Mouse (Mus musculus): ENCODE results near the gene AC161166.1.

Gene AC161166.1

GRCm38 (mm10) chr7:24512355-24512754 is at the start of gene AC161166.1:
TSS of gene AC161166.1 (minus strand) at chr7:24512455.
- DNase-seq (ENCODE audit: low read depth, low spot score), result no peak

- DNase-seq (ENCODE audit: low read depth, low spot score), result no peak
These were observed 49.2 kb upstream of the AC161166.1 start for GRCm38 (mm10) chr7:24561450-24561849.

- DNase-seq (ENCODE audit: low read depth, low spot score), result no peak
These were observed 43.5 kb upstream of the AC161166.1 start for GRCm38 (mm10) chr7:24555786-24556185.

- no peak for DNase-seq (ENCODE audit: low read depth, low spot score)
These were observed 39.9 kb upstream of the AC161166.1 start for GRCm38 (mm10) chr7:24551985-24552759.

GRCm38 (mm10) chr7:24547534-24548036 is 35.3 kb upstream of the AC161166.1 start:
- peak; percentile 4 for DNase-seq (ENCODE audit: low read depth, low spot score)

- DNase-seq (ENCODE audit: low read depth, low spot score), result peak; percentile 99
These were observed 34.6 kb upstream of the AC161166.1 start for GRCm38 (mm10) chr7:24546634-24547389.

GRCm38 (mm10) chr7:24546068-24546614 is 33.9 kb upstream of the AC161166.1 start, which contains the start of the genes Pinlyp and Xrcc1:
TSS of gene Pinlyp (minus strand) at chr7:24546118.
TSS of gene Xrcc1 (plus strand) at chr7:24546289.
- DNase-seq (ENCODE audit: low read depth, low spot score), result no peak

GRCm38 (mm10) chr7:24544506-24544905 is 32.3 kb upstream of the AC161166.1 start:
- DNase-seq (ENCODE audit: low read depth, low spot score), result peak; percentile 42

GRCm38 (mm10) chr7:24539686-24540085 is 27.4 kb upstream of the AC161166.1 start:
- DNase-seq (ENCODE audit: low read depth, low spot score), result no peak

GRCm38 (mm10) chr7:24538701-24539100 is 26.4 kb upstream of the AC161166.1 start:
- DNase-seq (ENCODE audit: low read depth, low spot score), result no peak

- no peak for DNase-seq (ENCODE audit: low read depth, low spot score)
These were observed 25.9 kb upstream of the AC161166.1 start for GRCm38 (mm10) chr7:24538154-24538553.

- no peak for DNase-seq (ENCODE audit: low read depth, low spot score)
These were observed 25.3 kb upstream of the AC161166.1 start for GRCm38 (mm10) chr7:24537591-24537990.

- no peak for DNase-seq (ENCODE audit: low read depth, low spot score)
These were observed 24.8 kb upstream of the AC161166.1 start for GRCm38 (mm10) chr7:24537081-24537480.

- DNase-seq (ENCODE audit: low read depth, low spot score), result no peak
These were observed 22.0 kb upstream of the AC161166.1 start for GRCm38 (mm10) chr7:24534301-24534700.

GRCm38 (mm10) chr7:24533806-24534205 is 21.6 kb upstream of the AC161166.1 start:
- no peak for DNase-seq (ENCODE audit: low read depth, low spot score)

- no peak for DNase-seq (ENCODE audit: low read depth, low spot score)
These were observed 20.8 kb upstream of the AC161166.1 start for GRCm38 (mm10) chr7:24533031-24533571.

- peak; percentile 73 for DNase-seq (ENCODE audit: low read depth, low spot score)
These were observed 19.1 kb upstream of the AC161166.1 start for GRCm38 (mm10) chr7:24531211-24531971.

- peak; percentile 98 for DNase-seq (ENCODE audit: low read depth, low spot score)
These were observed 18.0 kb upstream of the AC161166.1 start, which contains the start of gene Irgq for GRCm38 (mm10) chr7:24530062-24530931. TSS of gene Irgq (plus strand) at chr7:24530689.

- DNase-seq (ENCODE audit: low read depth, low spot score), result no peak
These were observed 17.3 kb upstream of the AC161166.1 start for GRCm38 (mm10) chr7:24529580-24529979.

GRCm38 (mm10) chr7:24528861-24529260 is 16.6 kb upstream of the AC161166.1 start:
- no peak for DNase-seq (ENCODE audit: low read depth, low spot score)

All from 3T3-L1 (cell line).